Mouse (Mus musculus) mouse trophoblast stem cell (cell line): ENCODE measurements around the gene Mpped2.

Source experiments
- in situ Hi-C, 2 experiments: fragments of 300-500 bp; cut with MseI, MboI; formaldehyde crosslinking; loops; 2 replicates in 1 of 2; 3 replicates in 1 of 2; pipeline ENCODE4 v1.15.1; 2025

Gene Mpped2

DNA sequence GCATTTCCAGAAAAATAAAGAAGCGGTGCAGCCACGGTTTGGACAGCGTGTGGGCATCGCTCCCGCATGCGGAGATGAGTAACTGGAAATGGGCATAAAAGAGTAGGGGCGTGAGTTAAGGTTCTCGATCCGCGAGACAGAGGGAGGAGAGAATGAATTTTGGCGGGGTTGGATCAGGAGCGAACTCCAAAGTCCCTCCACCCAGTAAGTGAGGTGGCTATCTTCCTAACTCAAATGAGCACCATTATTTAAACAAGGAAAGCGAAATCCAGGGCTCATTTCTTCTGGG, 2.6 kb downstream of the Mpped2 start:
- in situ Hi-C loops: loop anchor here in 1 of 2 experiments (25.0 kb wide), 2 partner anchors 258 to 267 kb away; partner anchors contain the start of gene Arl14ep

GRCm38 (mm10) chr2:106696372-106696771, 3.3 kb downstream of the Mpped2 start:
- in situ Hi-C loops: loop anchor here in 1 of 2 experiments (25.0 kb wide), 2 partner anchors 259 to 266 kb away; partner anchors contain the start of gene Arl14ep

- in situ Hi-C loops: loop anchor here in 1 of 2 experiments (10.0 kb wide), 1 partner anchor 249 kb away; no protein-coding TSS in a partner anchor
These were observed 12.6 kb downstream of the Mpped2 start for GRCm38 (mm10) chr2:106705664-106706063.

GRCm38 (mm10) chr2:106707136-106707535, 14.1 kb downstream of the Mpped2 start:
- in situ Hi-C loops: loop anchor here in 1 of 2 experiments (10.0 kb wide), 1 partner anchor 248 kb away; no protein-coding TSS in a partner anchor

- in situ Hi-C loops: no loop called here
These were observed 17.9 kb downstream of the Mpped2 start for GRCm38 (mm10) chr2:106710862-106711477.

- in situ Hi-C loops: no loop called here
These were observed 18.4 kb downstream of the Mpped2 start for GRCm38 (mm10) chr2:106711506-106711905.

GRCm38 (mm10) chr2:106713151-106713550, 20.1 kb downstream of the Mpped2 start:
- in situ Hi-C loops: no loop called here

- in situ Hi-C loops: no loop called here
These were observed 22.8 kb downstream of the Mpped2 start for GRCm38 (mm10) chr2:106715674-106716364.

DNA sequence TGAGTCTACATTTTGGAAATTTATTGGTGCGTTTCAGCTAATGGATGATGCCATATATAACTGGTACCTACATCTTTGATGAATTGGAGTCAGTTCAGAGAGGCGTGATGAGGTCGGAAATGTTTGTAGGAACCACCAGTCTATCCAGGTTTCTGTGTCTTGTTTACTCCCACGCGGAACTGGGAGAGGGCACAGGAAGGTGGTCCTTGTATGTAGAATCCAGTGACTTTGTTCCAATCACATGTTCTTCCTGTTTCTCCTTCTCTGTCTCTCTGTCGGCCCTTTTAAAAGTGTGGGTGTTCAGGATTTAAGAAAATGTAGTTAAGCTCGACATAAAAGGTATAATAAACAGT, 23.3 kb downstream of the Mpped2 start:
- in situ Hi-C loops: no loop called here

DNA sequence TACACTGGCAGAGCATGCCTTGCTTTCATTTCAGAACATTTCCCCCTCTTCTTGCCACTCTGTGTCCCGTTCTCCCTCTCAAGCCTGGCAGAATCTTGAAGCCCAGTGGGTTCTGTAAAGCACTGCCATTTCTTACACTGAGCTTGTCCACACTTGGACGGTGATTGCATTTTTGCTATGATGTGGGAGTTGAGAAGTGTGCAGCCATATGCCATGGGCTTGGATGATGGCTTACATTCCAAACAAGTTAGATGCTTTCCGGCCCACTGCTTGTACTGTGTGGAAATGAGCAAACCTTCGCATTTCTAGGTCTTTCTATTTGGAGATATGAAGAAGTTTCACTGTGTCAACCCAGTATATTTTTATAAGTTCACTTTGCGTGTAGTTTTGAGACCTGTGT, 25.8 kb downstream of the Mpped2 start:
- in situ Hi-C loops: no loop called here

GRCm38 (mm10) chr2:106719434-106719833, 26.4 kb downstream of the Mpped2 start:
- in situ Hi-C loops: no loop called here

DNA sequence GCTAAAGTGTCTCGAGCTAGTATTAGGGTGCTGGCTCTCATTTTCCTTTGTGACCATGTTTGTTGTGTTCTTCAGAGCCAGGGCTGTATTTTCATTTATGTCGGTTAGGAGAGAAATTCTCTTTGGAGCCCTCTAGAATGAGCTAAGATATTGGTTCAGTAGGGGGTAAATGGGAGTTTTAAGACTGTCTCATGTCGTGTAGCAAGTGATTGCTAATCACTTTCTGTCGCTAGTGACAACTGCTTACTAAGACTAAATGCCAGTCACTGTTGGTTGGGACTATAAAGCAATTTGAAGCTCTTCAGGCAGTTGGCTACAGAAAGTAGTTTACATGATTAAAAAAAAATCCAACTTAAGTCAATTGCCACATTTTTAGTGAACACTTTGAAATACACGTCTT, 27.6 kb downstream of the Mpped2 start:
- in situ Hi-C loops: no loop called here

- in situ Hi-C loops: no loop called here
These were observed 29.0 kb downstream of the Mpped2 start for GRCm38 (mm10) chr2:106722020-106722419.

DNA sequence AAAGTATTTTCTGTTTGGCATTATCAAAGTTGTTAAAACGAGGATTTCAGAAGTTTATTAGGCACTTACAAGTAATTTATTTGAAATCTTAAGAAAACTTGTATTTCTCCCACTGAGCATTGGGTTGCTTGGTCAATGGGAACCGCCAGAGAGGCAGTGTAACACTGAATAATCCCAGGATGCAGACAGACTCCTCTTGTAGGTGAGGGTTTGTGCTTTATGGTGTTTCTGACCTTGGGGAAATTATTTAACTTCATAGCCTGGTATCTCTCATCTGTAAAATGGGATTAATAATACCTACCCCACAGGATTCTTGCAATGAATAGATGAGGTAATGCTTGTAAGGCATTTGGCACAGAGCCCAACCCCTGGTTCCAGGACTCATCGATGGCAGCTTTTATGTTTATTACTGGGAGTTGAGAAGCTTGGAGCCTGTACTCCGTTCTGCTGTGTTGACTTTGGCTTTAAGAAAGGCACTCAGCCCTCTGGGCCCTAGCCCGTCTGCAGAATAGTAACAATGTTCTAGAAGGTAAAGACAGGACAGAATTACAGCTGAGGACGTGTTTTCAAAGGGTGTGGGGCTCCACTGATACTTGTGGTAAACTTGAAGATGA, 37.0 kb downstream of the Mpped2 start:
- in situ Hi-C loops: no loop called here

DNA sequence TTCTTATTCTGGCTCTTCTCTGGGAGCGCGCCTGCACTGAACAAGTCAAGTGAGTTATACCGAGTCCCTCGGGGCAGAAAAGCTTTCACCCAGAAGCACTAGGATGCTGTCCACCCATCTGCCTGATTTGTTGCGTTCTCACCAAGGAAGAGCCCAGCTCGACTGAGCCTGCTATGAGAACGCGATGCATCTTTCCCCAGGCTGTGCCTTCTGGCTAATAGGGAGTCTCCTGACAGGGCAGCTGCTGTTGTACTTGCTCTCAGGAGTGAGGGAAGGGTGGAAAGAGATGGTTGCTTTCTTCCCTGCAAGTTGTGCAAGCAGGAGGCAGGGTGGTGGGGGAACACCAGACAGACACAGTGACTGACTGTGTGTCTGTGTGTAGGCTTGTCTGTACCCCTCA, 37.5 kb downstream of the Mpped2 start:
- in situ Hi-C loops: no loop called here

DNA sequence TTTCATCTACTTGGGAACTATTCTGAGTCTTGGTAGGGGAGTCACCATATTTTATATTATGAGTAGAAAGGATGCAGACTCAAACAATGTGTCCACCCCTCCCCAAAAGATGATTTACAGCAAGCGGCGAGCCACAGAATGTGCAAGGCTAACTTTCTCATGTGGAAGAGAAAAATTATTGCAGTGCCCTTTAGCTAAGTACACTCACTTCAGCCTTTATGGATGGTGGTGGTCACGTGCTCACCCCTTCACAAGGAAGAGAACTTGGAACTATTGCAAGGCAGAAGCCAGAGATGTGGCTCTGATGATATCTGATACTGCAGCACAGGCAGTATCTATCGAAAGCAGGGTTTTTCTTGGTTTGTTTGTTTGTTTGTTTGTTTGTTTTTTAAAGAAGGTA, 38.4 kb downstream of the Mpped2 start:
- in situ Hi-C loops: no loop called here

DNA sequence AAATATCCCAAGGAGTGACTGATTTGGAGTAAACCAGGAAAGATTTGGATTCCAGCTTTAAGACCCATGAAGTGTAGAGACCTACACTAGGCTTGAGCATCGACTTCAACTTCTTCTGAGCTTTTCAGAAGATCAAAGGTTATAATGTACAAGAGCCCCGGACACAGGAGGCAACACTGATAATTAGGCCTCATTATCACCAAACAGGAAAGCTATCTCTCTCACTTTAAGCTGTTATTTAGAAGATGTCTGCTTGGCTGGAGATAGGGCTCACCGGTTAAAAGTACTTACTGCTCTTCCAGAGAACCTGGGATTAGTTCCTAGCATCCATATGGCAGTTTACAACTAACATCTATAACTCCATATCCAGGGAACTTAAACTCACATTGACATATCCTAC, 39.1 kb downstream of the Mpped2 start:
- in situ Hi-C loops: no loop called here

DNA sequence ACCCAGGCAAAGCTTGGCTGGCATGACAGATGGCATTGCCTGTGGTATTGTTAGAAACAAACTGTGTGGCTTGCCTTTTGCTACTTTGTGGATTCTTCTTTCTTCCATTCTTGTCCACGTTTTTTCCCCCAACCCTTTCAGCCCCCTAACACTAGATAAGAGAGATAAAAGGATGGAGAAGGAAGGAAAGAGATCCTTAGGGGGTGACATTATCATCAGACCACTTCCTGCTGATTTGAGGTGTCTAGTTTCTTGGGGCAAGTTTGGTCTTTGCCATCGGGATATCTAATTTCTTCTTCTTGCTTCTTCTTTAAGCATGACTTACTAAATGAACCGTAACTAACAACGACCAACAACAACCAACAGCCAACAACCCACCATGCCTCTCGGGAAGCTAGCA, 40.3 kb downstream of the Mpped2 start:
- in situ Hi-C loops: no loop called here

- in situ Hi-C loops: no loop called here
These were observed 40.9 kb downstream of the Mpped2 start for GRCm38 (mm10) chr2:106734004-106734403.

DNA sequence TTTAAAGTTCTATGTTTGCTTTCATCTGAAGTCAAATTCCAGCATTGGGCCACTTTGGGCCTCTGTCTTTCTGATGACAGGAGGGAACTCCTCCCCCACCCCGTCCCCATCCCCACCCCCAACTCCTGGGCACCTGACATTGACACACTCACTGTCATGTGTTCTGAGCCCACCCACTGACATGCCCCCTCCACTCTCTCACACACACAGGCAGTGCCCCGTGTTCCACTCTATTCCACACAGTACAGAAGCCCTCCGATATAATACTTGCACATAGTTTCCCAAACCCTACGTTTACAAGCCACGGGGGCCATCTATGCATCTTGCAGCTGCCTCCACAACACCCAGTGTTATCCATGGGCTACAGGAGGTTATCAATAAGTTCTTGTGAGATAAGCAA, 42.1 kb downstream of the Mpped2 start:
- in situ Hi-C loops: no loop called here

DNA sequence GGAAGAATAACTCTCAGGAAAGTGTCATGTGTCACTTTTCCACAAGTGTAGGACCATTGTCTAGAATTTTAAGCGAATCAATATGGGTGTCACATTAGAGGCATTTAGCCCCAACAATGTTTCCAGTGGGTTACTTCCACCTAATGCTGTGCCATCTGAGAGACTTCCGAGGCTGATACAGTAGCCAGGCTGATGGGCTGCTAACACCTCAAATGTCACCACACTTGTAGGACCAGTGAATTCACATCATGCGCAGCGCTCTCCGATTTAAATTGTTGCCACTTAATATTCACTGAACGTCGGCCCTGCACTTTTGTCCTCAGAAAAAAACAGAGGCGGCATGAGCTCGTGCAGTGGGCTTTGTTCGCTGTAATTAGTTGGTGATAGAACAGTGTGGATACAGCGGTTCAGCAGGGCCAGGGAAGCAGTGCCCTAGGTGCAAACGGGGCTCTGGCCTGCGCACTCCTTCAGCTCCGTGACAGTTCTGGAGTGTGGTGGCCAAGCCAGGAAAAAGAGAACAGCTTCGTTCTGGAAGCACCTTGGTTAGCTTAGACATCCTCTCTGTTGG, 42.8 kb downstream of the Mpped2 start:
- in situ Hi-C loops: no loop called here

GRCm38 (mm10) chr2:106738951-106739350, 45.9 kb downstream of the Mpped2 start:
- in situ Hi-C loops: no loop called here

DNA sequence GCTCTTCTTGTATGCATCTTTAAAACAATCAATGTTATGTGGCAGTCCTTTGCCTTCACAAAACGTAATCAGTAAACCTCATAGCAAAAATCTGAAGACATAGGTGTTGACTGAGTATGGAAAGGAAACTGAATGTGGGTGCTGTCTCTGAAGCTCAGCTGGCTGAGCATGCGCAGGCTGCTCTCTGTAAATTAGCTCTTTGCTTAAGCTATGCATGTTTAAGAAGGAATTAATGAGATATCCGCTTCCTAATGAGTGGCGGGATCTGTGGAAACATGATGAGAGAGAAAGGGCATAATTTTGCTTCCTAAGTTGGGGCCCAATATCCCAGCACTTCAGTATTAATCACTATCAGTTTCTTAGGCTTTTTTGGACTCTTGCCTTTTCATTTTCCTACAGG, 51.0 kb downstream of the Mpped2 start:
- in situ Hi-C loops: no loop called here
